Mouse (Mus musculus): ENCODE results near the gene Magoh. TPM values are rescaled to one million over a fixed set of nuclear protein-coding genes. Genes with fewer than 3 reads are reported as not detected.

Gene Magoh
- polyA plus RNA-seq, 1 experiment from 2014 or later = 272 TPM

DNA sequence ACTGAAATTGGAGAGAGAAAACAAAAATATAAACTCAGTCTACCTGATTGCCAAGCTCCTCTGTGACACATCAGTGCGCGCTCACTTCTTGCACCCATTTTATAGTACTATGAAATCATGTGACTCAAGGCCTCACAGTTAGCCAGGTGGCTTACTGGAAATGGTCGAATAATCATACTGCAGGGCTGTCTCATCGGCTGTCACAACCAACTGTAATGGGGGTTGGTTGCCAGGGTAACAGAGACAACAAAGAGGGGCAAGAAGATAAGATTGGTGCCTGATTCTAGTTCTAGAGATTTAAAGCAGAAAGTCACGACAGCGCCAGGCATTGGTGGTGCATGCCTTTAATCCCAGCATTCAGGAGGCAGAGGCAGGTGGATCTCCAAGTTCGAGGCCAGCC is 20.6 kb upstream of the Magoh start:
- Histone ChIP-seq H3K27me3 (ENCODE audit: control insufficient read depth, insufficient read depth, low read length) (no peaks in the 10 kb centered on the region), H3K27ac (ENCODE audit: low read depth, low read length) (no peak overlapping the region), H3K36me3 (ENCODE audit: control insufficient read depth, insufficient read depth, low read length) (peaks cover 19% of the 10 kb centered on the region), H3K9ac (ENCODE audit: low read length) (no peak overlapping the region), H3K4me1 (ENCODE audit: control insufficient read depth, insufficient read depth, low read length) (no peaks in the 10 kb centered on the region), H3K9me3 (ENCODE audit: control insufficient read depth, low read length) (no peaks in the 10 kb centered on the region), H3K4me3 (ENCODE audit: low read depth, low read length) (no peak overlapping the region), H3K4me2 (no peak overlapping the region)
- 91% methylated on average over 7 of the region's 7 CpGs for WGBS
- DNase-seq (ENCODE audit: low spot score, missing footprints) (peak; percentile 62), ATAC-seq (ENCODE audit: low FRiP score) (no peak)

- H3K27me3 ChIP-seq (ENCODE audit: control insufficient read depth, insufficient read depth, low read length) = no peaks in the 10 kb centered on the region
- H3K4me3 ChIP-seq (ENCODE audit: low read depth, low read length) = no peak overlapping the region
- ATAC-seq (ENCODE audit: low FRiP score) = no peak
- no peak for DNase-seq (ENCODE audit: low spot score, missing footprints)
- no peaks in the 10 kb centered on the region for H3K9me3 ChIP-seq (ENCODE audit: control insufficient read depth, low read length)
- H3K36me3 ChIP-seq (ENCODE audit: control insufficient read depth, insufficient read depth, low read length) = peaks cover 11% of the 10 kb centered on the region; the same call in 1 of the 2 replicates
- no peaks in the 10 kb centered on the region for H3K4me1 ChIP-seq (ENCODE audit: control insufficient read depth, insufficient read depth, low read length)
- 87% methylated on average over 4 of the region's 4 CpGs for WGBS
- H3K4me2 ChIP-seq = no peak overlapping the region
- H3K27ac ChIP-seq (ENCODE audit: low read depth, low read length) = no peak overlapping the region
- H3K9ac ChIP-seq (ENCODE audit: low read length) = no peak overlapping the region
Measured at GRCm38 (mm10) chr4:107864866-107865265, 14.7 kb upstream of the Magoh start.

DNA sequence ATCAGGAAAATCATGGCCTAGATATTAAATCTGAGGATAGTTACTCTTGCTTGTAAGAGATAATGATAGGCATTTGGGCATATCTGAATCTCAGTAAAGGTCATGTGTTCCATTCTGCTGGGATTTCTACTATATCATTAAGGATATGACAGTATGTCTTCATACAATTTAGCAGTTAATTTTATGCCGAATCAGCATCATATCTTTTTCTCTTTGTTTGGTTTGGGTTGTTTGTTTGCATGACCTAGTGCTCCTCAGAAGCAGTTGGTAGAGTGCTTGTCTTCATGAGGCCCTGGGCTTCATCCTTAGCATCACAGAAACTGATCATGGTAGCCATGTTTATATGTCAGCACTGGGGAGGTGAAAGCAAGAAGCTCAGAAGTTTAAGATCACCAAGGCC is 2.1 kb downstream of the Magoh start:
- 91% methylated on average over 1 of the region's 1 CpGs for WGBS
- no peak for ATAC-seq (ENCODE audit: low FRiP score)
- Histone ChIP-seq H3K4me3 (ENCODE audit: low read depth, low read length) (no peak overlapping the region), H3K36me3 (ENCODE audit: control insufficient read depth, insufficient read depth, low read length) (peaks cover 13% of the 10 kb centered on the region), H3K27ac (ENCODE audit: low read depth, low read length) (no peak overlapping the region), H3K27me3 (ENCODE audit: control insufficient read depth, insufficient read depth, low read length) (no peaks in the 10 kb centered on the region), H3K9ac (ENCODE audit: low read length) (no peak overlapping the region), H3K9me3 (ENCODE audit: control insufficient read depth, low read length) (no peaks in the 10 kb centered on the region), H3K4me1 (ENCODE audit: control insufficient read depth, insufficient read depth, low read length) (peaks cover 8% of the 10 kb centered on the region), H3K4me2 (no peak overlapping the region)
- DNase-seq (ENCODE audit: low spot score, missing footprints) = no peak

- H3K27me3 ChIP-seq (ENCODE audit: control insufficient read depth, insufficient read depth, low read length) = no peaks in the 10 kb centered on the region
- peaks cover 16% of the 10 kb centered on the region for H3K36me3 ChIP-seq (ENCODE audit: control insufficient read depth, insufficient read depth, low read length)
- no peaks in the 10 kb centered on the region for H3K4me1 ChIP-seq (ENCODE audit: control insufficient read depth, insufficient read depth, low read length)
- DNase-seq (ENCODE audit: low spot score, missing footprints) (no peak), ATAC-seq (ENCODE audit: low FRiP score) (no peak)
- no peak overlapping the region for H3K4me2 ChIP-seq
- H3K4me3 ChIP-seq (ENCODE audit: low read depth, low read length) = no peak overlapping the region
- H3K9me3 ChIP-seq (ENCODE audit: control insufficient read depth, low read length) = no peaks in the 10 kb centered on the region
- H3K27ac ChIP-seq (ENCODE audit: low read depth, low read length) = no peak overlapping the region
- 84% methylated on average over 7 of the region's 7 CpGs for WGBS
- no peak overlapping the region for H3K9ac ChIP-seq (ENCODE audit: low read length)
Measured at GRCm38 (mm10) chr4:107886371-107886770, 6.8 kb downstream of the Magoh start.

- Histone ChIP-seq H3K4me3 (ENCODE audit: low read depth, low read length) (peak overlapping the region; percentile 58), H3K27ac (ENCODE audit: low read depth, low read length) (peak overlapping the region; percentile 78; the same call in 1 of the 2 replicates), H3K9ac (ENCODE audit: low read length) (peak overlapping the region; percentile 65), H3K4me1 (ENCODE audit: control insufficient read depth, insufficient read depth, low read length) (no peaks in the 10 kb centered on the region), H3K9me3 (ENCODE audit: control insufficient read depth, low read length) (no peaks in the 10 kb centered on the region), H3K4me2 (peak overlapping the region; percentile 68), H3K36me3 (ENCODE audit: control insufficient read depth, insufficient read depth, low read length) (peaks cover 20% of the 10 kb centered on the region), H3K27me3 (ENCODE audit: control insufficient read depth, insufficient read depth, low read length) (no peaks in the 10 kb centered on the region)
- DNase-seq (ENCODE audit: low spot score, missing footprints) = no peak
- 3% methylated on average over 12 of the region's 12 CpGs for WGBS
- peak; percentile 35 for ATAC-seq (ENCODE audit: low FRiP score)
Measured at GRCm38 (mm10) chr4:107889385-107889730, 9.8 kb downstream of the Magoh start.

GRCm38 (mm10) chr4:107889731-107890432 is 10.3 kb downstream of the Magoh start, which contains the start of gene 0610037L13Rik:
0610037L13Rik (plus strand) TSS chr4:107889813.
- DNase-seq (ENCODE audit: low spot score, missing footprints) = peak; percentile 99
- Histone ChIP-seq H3K27me3 (ENCODE audit: control insufficient read depth, insufficient read depth, low read length) (no peaks in the 10 kb centered on the region), H3K4me3 (ENCODE audit: low read depth, low read length) (peak within 1 kb of the TSS; percentile 58), H3K4me2 (peak within 1 kb of the TSS; percentile 68), H3K9ac (ENCODE audit: low read length) (peak within 1 kb of the TSS; percentile 65), H3K36me3 (ENCODE audit: control insufficient read depth, insufficient read depth, low read length) (peaks cover 14% of the 10 kb centered on the region), H3K9me3 (ENCODE audit: control insufficient read depth, low read length) (no peaks in the 10 kb centered on the region), H3K27ac (ENCODE audit: low read depth, low read length) (peak within 1 kb of the TSS; percentile 78), H3K4me1 (ENCODE audit: control insufficient read depth, insufficient read depth, low read length) (no peaks in the 10 kb centered on the region)
- WGBS = under 1% methylated on average over 48 of the region's 48 CpGs
- peak; percentile 94 for ATAC-seq (ENCODE audit: low FRiP score)

- Histone ChIP-seq H3K27me3 (ENCODE audit: control insufficient read depth, insufficient read depth, low read length) (no peaks in the 10 kb centered on the region), H3K27ac (ENCODE audit: low read depth, low read length) (no peak overlapping the region), H3K9me3 (ENCODE audit: control insufficient read depth, low read length) (no peaks in the 10 kb centered on the region), H3K9ac (ENCODE audit: low read length) (no peak overlapping the region), H3K4me2 (no peak overlapping the region), H3K36me3 (ENCODE audit: control insufficient read depth, insufficient read depth, low read length) (peaks cover 7% of the 10 kb centered on the region; the same call in 1 of the 2 replicates), H3K4me3 (ENCODE audit: low read depth, low read length) (no peak overlapping the region), H3K4me1 (ENCODE audit: control insufficient read depth, insufficient read depth, low read length) (no peaks in the 10 kb centered on the region)
- ATAC-seq (ENCODE audit: low FRiP score) (no peak), DNase-seq (ENCODE audit: low spot score, missing footprints) (no peak)
- WGBS = 87% methylated on average over 2 of the region's 2 CpGs
Measured at GRCm38 (mm10) chr4:107892663-107893062, 13.1 kb downstream of the Magoh start.

GRCm38 (mm10) chr4:107899211-107899927 is 19.8 kb downstream of the Magoh start:
- H3K4me1 ChIP-seq (ENCODE audit: control insufficient read depth, insufficient read depth, low read length) = no peaks in the 10 kb centered on the region
- no peaks in the 10 kb centered on the region for H3K27me3 ChIP-seq (ENCODE audit: control insufficient read depth, insufficient read depth, low read length)
- ATAC-seq (ENCODE audit: low FRiP score) = no peak
- H3K9ac ChIP-seq (ENCODE audit: low read length) = no peak overlapping the region
- H3K9me3 ChIP-seq (ENCODE audit: control insufficient read depth, low read length) = no peaks in the 10 kb centered on the region
- WGBS = 90% methylated on average over 5 of the region's 5 CpGs
- H3K27ac ChIP-seq (ENCODE audit: low read depth, low read length) = no peak overlapping the region
- no peak overlapping the region for H3K4me3 ChIP-seq (ENCODE audit: low read depth, low read length)
- peaks cover 5% of the 10 kb centered on the region; the same call in 1 of the 2 replicates for H3K36me3 ChIP-seq (ENCODE audit: control insufficient read depth, insufficient read depth, low read length)
- H3K4me2 ChIP-seq = no peak overlapping the region
- DNase-seq (ENCODE audit: low spot score, missing footprints) = no peak

DNA sequence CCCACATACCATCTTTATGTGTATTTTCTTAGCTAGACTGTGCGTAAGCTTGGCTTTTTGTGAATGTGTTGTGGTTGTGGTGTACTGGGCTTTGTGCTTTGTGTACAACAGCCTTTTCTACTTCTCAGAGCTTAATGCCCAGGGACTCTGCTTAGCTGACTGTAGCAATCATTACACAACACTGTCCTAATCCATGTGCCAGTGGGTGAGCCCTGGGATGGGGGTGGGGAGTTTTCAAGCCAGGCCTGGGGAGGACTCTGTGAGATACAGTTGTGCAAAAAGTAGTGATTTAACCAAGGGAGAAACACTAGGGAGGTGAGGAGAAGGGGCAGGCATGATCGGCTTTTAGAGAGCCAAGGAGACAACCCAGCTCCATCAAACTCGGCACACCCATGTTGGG is 20.7 kb downstream of the Magoh start:
- Histone ChIP-seq H3K9ac (ENCODE audit: low read length) (no peak overlapping the region), H3K4me1 (ENCODE audit: control insufficient read depth, insufficient read depth, low read length) (no peaks in the 10 kb centered on the region), H3K27me3 (ENCODE audit: control insufficient read depth, insufficient read depth, low read length) (no peaks in the 10 kb centered on the region), H3K36me3 (ENCODE audit: control insufficient read depth, insufficient read depth, low read length) (peaks cover 5% of the 10 kb centered on the region; the same call in 1 of the 2 replicates), H3K27ac (ENCODE audit: low read depth, low read length) (no peak overlapping the region), H3K4me2 (no peak overlapping the region), H3K4me3 (ENCODE audit: low read depth, low read length) (no peak overlapping the region), H3K9me3 (ENCODE audit: control insufficient read depth, low read length) (no peaks in the 10 kb centered on the region)
- DNase-seq (ENCODE audit: low spot score, missing footprints) (no peak), ATAC-seq (ENCODE audit: low FRiP score) (no peak)
- WGBS = 92% methylated on average over 3 of the region's 3 CpGs
